Mouse (Mus musculus) ES-E14 (cell line): ENCODE measurements around the gene Zfp652. TPM values are rescaled to one million over a fixed set of nuclear protein-coding genes. Genes with fewer than 3 reads are reported as not detected.

Experiments used
- DNase-seq: peaks from one replicate; pipeline ENCODE4 v3.0.0-alpha.2; 2013; ENCODE audit warnings: low read depth, low spot score
- H3K27ac ChIP-seq: 2 replicates; pipeline ENCODE4 v1.5.1; 2012; ENCODE audit warnings: low read depth, mild to moderate bottlenecking, low read length, moderate library complexity, mixed read lengths; ENCODE audit not compliant: poor library complexity, insufficient read depth, severe bottlenecking
- H3K36me3 ChIP-seq: 2 replicates; pipeline ENCODE4 v1.6.1; 2012; ENCODE audit warnings: mild to moderate bottlenecking, low read length, moderate library complexity, mixed read lengths; ENCODE audit not compliant: control insufficient read depth, poor library complexity, insufficient read depth, severe bottlenecking
- H3K4me1 ChIP-seq, 2 experiments: fragments of 150-350 bp in 1 of 2; sonication (generic) in 1 of 2; 2 replicates each; pipeline ENCODE4 v1.6.1; 2012; ENCODE audit warnings: low read length in 2 of 2, mild to moderate bottlenecking in 1 of 2, mixed read lengths in 1 of 2; ENCODE audit not compliant: control insufficient read depth in 2 of 2, insufficient read depth in 2 of 2, poor library complexity in 1 of 2
- H3K4me3 ChIP-seq, 2 experiments: fragments of 150-350 bp in 1 of 2; sonication (generic) in 1 of 2; 2 replicates each; pipeline ENCODE4 v1.5.1; 2012; ENCODE audit warnings: low read length in 2 of 2, low read depth in 1 of 2, mild to moderate bottlenecking in 1 of 2, mixed read lengths in 1 of 2; ENCODE audit not compliant: insufficient read depth in 1 of 2, poor library complexity in 1 of 2, severe bottlenecking in 1 of 2
- H3K9ac ChIP-seq: 2 replicates; pipeline ENCODE4 v1.6.1; 2012; ENCODE audit warnings: low read depth, mild to moderate bottlenecking, low read length, mixed read lengths; ENCODE audit not compliant: poor library complexity, insufficient read depth, severe bottlenecking
- H3K9me3 ChIP-seq: fragments of 150-350 bp; sonication (generic); 2 replicates; pipeline ENCODE4 v1.6.1; 2012; ENCODE audit warnings: low read depth, mild to moderate bottlenecking, low read length; ENCODE audit not compliant: control insufficient read depth, insufficient read depth
- CHD2 ChIP-seq: IDR thresholded peaks from 2 replicates; pipeline ENCODE4 v1.6.1; 2014; ENCODE audit warnings: mild to moderate bottlenecking, low read depth, low read length, inconsistent platforms
- HCFC1 ChIP-seq: IDR thresholded peaks from 2 replicates; pipeline ENCODE4 v1.6.1; 2012; ENCODE audit warnings: low read length, inconsistent platforms, borderline replicate concordance; ENCODE audit not compliant: insufficient read depth
- MAFK ChIP-seq: IDR thresholded peaks from 2 replicates; pipeline ENCODE4 v1.6.1; 2014; ENCODE audit warnings: mild to moderate bottlenecking, low read depth, low read length, inconsistent platforms; ENCODE audit not compliant: insufficient read depth
- ZC3H11A ChIP-seq: IDR thresholded peaks from 2 replicates; pipeline ENCODE4 v1.6.1; 2012; ENCODE audit warnings: low read depth, mild to moderate bottlenecking, inconsistent platforms, low read length, borderline replicate concordance
- ZNF384 ChIP-seq: IDR thresholded peaks from 2 replicates; pipeline ENCODE4 v1.6.1; 2012; ENCODE audit warnings: low read depth, low read length, inconsistent platforms
- in situ Hi-C, 2 experiments: fragments of 600-800 bp; cut with MboI; formaldehyde crosslinking; loops; one replicate each; pipeline ENCODE4 v1.15.1; 2025; ENCODE audit warnings: low sequenced_read_pairs in 2 of 2, inconsistent platforms in 1 of 2; ENCODE audit not compliant: unreplicated experiment in 2 of 2
- total RNA-seq: library from RNA; depleted of rRNA; stranded (reverse); fragments of 300-350 nt; gene quantifications from 2 replicates; pipeline ENCODE4 v1.2.3, GENCODE M21; 2012

Zfp652 gene
- total RNA-seq, 1 experiment, result 26.9 TPM

DNA sequence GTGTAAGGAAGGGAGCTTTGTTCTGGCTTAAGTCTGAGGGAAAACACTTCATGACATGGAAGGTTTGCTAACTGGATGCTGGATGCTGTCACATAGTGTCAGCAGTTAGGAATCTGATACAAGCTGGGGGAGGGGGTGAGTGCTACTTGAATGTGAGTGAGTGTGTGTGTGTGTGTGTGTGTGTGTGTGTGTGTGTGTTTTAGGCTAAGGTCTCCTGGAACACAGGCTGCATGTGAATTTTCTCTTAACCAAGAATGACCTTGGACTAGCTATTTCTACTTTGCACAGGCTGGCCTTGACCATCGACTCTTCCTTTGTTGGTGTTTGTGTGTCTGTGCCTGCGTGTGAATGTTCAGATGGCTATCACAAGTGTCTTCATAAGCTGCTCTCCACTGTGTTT lies 32.0 kb downstream of the Zfp652 start:
- peaks cover 4% of the 10 kb centered on the region; the same call in 1 of the 2 replicates for H3K36me3 ChIP-seq
- no peak overlapping the region for H3K4me3 ChIP-seq
- no peak overlapping the region for H3K9ac ChIP-seq
- H3K27ac ChIP-seq, result no peak overlapping the region
- in situ Hi-C loops, result no loop called here
- TF ChIP-seq ZC3H11A, result no peak
- TF ChIP-seq MAFK, result no peak
- no peak for TF ChIP-seq ZNF384
- TF ChIP-seq HCFC1, result no peak
- TF ChIP-seq CHD2, result no peak
- no peaks in the 10 kb centered on the region for H3K9me3 ChIP-seq
- no peak for DNase-seq
- peaks cover 0 to 2% of the 10 kb centered on the region in 2 experiments; a peak in 1 of 4 replicates for H3K4me1 ChIP-seq

DNA sequence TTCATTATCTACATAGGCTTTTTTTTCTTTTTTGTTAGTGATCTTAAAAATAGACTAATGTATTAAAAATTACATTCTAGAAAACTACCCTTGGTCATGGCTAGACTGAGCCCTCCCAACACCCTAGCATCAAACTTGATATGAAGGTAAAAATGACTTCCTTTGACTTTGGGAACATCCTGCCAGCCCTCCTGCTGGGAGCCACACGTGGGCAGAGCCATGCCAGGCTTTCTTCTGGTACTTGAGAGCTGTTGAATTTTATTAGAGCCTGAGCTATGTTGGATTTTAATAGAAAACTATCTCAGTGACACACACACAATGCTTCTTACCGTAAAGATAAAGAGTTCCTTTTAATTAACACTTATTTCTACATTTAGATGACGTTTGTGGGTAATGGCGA lies 34.3 kb downstream of the Zfp652 start:
- in situ Hi-C loops, result no loop called here
- Histone ChIP-seq H3K27ac (no peak overlapping the region), H3K4me1 (peaks cover 0 to 2% of the 10 kb centered on the region in 2 experiments; a peak in 1 of 4 replicates), H3K36me3 (peaks cover 12% of the 10 kb centered on the region; the same call in 1 of the 2 replicates), H3K9ac (no peak overlapping the region), H3K4me3 (no peak overlapping the region), H3K9me3 (no peaks in the 10 kb centered on the region)
- no peak for DNase-seq
- TF ChIP-seq MAFK (no peak), CHD2 (no peak), ZNF384 (no peak), ZC3H11A (no peak), HCFC1 (no peak)

DNA sequence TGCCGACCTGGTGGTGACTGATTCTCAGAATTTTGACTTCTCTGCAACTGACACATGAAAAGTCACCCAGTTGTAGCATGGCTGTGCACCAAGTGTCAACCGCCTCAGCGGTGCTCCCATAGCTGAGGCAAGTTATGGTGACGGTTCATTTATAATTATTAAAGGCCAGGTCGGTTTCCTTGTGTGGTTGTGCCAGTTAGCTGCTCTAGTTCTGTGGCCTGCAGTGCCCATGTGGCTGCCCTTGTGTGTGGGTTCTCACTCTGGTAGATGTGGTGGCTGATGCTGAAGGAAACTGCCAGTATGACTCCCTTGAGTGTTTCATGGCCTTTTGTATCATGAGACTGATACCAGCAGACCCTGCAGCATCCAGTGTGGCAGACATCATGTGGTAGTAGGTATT lies 35.9 kb downstream of the Zfp652 start:
- DNase-seq, result no peak
- Histone ChIP-seq H3K9me3 (no peaks in the 10 kb centered on the region), H3K27ac (no peak overlapping the region), H3K4me1 (peaks cover 0 to 2% of the 10 kb centered on the region in 2 experiments; a peak in 1 of 4 replicates), H3K4me3 (no peak overlapping the region), H3K36me3 (peaks cover 13% of the 10 kb centered on the region), H3K9ac (no peak overlapping the region)
- TF ChIP-seq MAFK (no peak), ZNF384 (no peak), ZC3H11A (no peak), HCFC1 (no peak), CHD2 (no peak)
- in situ Hi-C loops, result no loop called here

DNA sequence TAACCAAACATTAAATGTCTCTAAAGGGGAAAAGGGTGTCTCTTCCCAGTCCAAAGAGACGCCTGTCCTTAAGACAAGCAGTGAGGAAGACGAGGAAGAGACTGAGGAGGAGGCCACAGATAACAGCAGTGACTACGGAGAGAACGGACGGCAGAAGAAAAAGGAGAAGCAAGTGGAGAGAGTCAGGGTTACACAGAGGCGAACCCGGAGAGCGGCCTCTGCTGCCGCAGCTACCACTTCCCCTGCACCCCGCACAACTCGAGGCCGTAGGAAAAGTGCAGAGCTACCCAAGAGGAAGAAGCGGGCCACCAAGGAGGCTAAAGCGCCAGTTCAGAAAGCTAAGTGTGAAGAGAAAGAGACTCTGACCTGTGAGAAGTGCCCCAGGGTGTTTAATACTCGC lies 37.1 kb downstream of the Zfp652 start:
- Histone ChIP-seq H3K27ac (no peak overlapping the region), H3K9ac (no peak overlapping the region; the same call in 1 of the 2 replicates), H3K36me3 (peaks cover 21% of the 10 kb centered on the region), H3K4me3 (no peak overlapping the region), H3K9me3 (no peaks in the 10 kb centered on the region), H3K4me1 (peaks cover 0 to 2% of the 10 kb centered on the region in 2 experiments; a peak in 1 of 4 replicates)
- DNase-seq, result no peak
- in situ Hi-C loops, result loop anchor here in 1 of 2 experiments (5.0 kb wide), 1 partner anchor 62 kb away; no protein-coding TSS in a partner anchor
- TF ChIP-seq CHD2 (no peak), ZC3H11A (no peak), MAFK (no peak), ZNF384 (no peak), HCFC1 (no peak)

DNA sequence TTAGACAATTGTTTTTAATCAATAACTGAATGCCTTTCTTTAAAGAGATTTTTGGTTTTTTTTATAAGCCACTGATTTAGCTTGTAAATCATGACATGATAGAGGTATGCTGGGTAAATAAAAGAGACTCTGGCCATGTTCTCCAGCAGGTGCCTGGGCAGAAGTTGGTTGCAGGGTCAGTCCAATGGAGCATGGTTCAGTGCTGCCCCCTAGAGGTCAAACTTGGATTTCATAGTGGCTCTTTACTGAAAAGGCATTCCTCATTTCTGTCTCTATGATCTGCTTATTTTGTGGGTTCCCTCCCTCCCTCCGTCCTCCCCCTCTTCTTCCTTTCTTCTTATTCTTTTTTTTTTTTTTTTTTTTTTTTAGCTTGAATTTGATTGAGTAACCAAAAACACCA lies 38.5 kb downstream of the Zfp652 start:
- Histone ChIP-seq H3K4me1 (peaks cover 0 to 2% of the 10 kb centered on the region in 2 experiments; a peak in 1 of 4 replicates), H3K4me3 (no peak overlapping the region), H3K27ac (no peak overlapping the region), H3K9ac (no peak overlapping the region), H3K9me3 (no peaks in the 10 kb centered on the region), H3K36me3 (peaks cover 21% of the 10 kb centered on the region)
- DNase-seq, result peak; percentile 71
- TF ChIP-seq ZC3H11A (peak; percentile 43; the same call in 1 of the 2 replicates), MAFK (no peak)
- in situ Hi-C loops, result loop anchor here in 1 of 2 experiments (5.0 kb wide), 1 partner anchor 64 kb away; no protein-coding TSS in a partner anchor
